Mouse (Mus musculus) heart, postnatal 14 days (tissue): ENCODE results near the gene Spock2. TPM values are rescaled to one million over a fixed set of nuclear protein-coding genes. Genes with fewer than 3 reads are reported as not detected.
A peak's percentile ranks its signal among the peaks of the same experiment; 100 is the strongest.
"Not testable (repeated sequence)": the region's sequence is repeated elsewhere in the genome, so short reads cannot be mapped to it uniquely, and the experiment has no call there.

Experiments used
- DNase-seq, 2 experiments: peaks; one replicate each; pipeline ENCODE4 v3.0.0; 2021 to 2022
- intact Hi-C: fragments of 180-260 bp; cut with DNase I; formaldehyde crosslinking; loops from one replicate; pipeline ENCODE4 v1.15.1; 2025
- total RNA-seq, 2 experiments: library from RNA; stranded (reverse); gene quantifications; 2 replicates each; pipeline ENCODE4 v1.2.3; 2021

The Spock2 gene
- total RNA-seq, 2 experiments from 2014 or later, result 11.5 to 18.0 TPM

- DNase-seq, result peak; percentile 51 to 53
- intact Hi-C loops, result no loop called here
Observed at GRCm38 (mm10) chr10:60106531-60107186, 640 bp downstream of the Spock2 start.

DNA sequence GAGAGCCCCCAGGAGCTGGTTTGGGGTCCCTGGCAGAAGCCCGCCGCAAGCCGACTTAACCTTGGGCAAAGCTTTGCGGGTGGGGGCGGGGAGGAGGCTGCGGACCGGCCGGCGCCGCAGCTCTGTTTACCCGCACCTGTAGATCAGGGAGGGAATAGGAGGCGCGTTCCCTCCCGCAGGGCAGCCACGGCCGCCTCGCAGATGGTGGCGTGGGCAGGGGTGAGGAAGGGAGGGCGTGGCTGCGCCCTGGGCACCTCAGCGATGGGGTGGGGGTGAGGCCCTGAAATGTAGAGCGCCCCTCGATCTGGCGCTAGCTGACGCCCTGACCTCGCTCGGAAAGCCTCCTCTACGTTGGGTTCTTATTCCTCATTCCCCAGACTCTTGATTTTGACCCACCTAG, 1.4 kb downstream of the Spock2 start:
- peak; percentile 14 to 17 for DNase-seq
- intact Hi-C loops, result no loop called here

DNA sequence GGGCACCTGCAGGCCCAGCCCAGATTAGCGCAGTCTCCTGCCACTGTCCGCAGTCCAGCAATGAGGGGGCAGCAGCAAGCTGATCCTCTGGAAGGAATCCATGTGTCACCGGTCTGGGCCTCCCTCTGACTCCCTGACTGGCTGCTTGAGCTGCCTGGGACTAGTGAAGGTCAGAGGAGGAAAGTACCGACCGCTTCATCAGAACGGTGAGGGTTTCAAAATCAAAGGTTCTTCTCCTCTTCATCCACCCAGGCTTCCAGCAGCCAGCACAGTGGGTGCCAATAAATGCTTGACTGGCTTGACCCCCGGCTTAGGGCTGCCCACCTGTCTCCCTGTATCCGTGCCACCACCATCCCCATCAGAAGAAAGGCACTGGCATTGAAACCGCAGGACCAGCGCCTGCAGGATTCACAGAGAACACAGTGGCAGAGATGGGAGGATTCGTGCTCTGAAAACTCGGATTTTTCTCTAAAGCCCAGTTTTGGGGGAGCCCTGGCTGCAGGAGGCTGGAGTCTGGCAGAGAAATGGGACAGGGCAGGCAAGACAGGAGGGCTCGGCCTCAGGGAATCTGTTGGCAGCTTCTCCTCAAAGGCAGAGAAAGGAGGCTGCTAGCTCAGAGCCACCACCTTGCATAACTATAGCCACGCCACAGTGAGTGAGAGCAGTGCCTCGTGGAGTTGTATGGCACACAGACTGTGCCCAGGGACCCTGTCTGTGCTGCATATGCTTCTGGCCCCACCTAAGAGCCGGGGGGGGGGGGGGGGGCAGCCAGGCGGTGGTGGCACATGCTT, 2.5 kb downstream of the Spock2 start:
- intact Hi-C loops, result no loop called here

GRCm38 (mm10) chr10:60109336-60109735, 3.3 kb downstream of the Spock2 start:
- intact Hi-C loops, result no loop called here
- DNase-seq, result no peak

More for the DNA sequence above, 2.5 kb downstream of the Spock2 start:
- DNase-seq, result no peak

DNA sequence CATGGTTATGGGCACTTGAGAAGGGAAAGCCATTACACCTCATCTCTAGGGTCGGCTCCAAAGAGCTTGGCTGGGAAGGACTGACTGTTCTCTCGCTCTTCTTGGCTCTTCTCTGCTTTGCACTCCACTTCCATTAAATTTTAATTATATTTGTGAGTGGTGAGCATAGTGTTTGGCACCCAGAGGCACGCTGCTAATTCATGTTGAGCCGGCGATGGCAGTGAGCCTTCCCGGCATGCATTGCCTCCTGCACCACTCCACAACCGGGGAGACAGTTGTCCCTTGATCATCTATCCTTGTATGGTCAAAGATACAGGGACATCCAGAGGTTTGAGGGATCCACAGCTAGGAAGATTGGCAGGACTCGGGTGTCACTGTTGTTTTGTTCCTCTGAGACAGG, 4.0 kb downstream of the Spock2 start:
- intact Hi-C loops, result no loop called here
- DNase-seq, result no peak

DNA sequence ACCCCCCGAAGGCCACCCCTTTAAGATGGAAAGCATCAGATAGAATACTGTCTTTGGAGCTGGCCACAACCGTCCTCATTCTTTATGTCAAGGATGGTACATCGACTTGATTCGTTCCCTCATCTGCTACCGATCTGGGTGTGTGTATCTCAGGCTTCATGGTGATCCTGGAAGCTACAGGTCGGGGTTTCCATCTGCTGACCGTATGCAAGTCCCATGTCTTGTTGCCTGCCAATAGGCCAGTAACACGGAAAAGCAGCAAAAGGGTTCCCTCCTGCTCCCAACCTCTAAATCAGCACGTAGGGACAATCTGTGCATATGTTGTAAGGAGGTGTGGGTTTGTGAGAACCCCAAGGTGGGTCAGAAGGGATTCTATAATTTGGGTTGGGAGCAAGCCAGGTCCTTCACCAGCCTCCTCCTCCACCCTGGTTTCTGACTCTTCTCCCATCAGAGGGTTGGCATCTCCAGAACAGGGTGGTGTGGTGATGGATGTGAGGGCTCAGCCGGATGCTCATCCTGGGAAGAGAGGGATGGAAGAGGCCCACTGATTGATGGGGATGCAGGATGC, 5.0 kb downstream of the Spock2 start:
- intact Hi-C loops, result no loop called here
- no peak for DNase-seq

DNA sequence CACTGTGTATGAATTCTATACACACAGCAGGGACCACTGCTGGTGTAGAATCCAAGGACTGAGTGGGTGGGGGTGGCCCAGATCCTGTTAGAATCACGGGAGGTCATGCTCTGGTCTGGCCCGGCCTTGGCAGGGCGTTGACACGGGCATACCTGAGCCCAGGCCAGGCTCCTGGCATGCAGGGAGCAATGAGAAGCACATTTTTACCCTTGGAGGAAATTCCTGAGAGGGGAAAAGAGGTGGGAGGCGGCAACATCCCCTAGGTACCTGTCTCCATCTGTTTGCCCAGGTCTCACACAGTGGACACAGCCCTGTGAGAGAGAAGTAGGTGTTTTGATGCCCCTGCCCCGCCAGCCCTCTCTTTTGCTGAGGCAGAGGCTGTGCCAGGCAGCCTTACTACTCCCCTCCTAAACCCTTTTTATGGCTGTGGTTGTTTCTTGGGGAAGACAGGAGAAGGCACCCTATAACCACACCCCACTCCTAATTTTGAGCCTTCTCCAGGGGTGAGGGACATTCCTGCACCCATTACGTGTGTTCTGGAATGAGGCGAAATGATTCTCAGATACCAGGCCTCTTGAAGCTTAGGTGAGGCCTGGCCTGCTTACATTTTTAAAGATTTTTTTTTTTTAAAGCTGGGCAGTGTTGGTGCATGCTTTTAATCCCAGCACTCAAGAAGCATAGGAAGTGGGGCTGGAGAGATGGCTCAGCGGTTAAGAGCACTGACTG, 8.1 kb downstream of the Spock2 start:
- intact Hi-C loops, result no loop called here
- no peak for DNase-seq

DNA sequence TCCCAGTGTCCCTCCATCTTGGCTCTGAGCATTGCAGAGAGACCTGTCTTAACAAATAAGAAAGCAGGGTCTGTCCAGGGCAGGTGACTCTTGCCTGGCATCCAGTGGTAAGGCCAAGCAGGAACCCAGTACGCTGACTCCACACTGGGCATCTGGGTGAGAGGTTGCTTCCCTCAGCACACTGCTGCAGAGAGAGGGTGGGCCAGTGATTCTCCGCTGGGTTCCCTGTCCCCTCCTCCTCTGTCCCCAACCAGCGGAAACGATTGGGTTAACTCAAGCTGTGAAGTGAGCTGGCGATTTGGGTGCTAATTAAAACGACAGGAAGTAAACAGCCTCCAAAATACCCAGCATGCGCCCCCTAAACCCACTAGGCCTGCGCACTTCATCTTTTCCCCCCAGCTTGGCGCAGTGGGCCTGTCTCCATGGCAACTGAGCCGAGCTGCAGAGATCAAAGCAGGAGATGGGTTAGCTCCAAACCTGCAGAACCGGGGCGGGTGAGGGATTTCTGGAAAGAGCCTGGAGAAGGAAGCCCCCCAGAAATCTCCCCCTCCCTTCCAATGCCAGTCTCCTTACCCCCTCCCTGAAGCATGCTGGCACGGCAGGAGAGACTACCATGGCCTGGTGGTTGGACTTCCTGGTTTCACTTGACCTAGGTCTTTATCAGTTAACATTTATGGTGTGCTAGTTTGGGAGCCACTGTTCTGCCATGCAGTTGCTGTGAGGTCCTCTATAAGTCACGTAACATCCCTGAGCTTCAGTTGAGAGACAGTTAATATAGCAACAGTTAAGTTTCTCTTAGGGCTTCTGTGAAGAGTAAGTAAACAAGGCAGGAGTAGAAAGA, 9.5 kb downstream of the Spock2 start:
- DNase-seq, result no peak
- intact Hi-C loops, result no loop called here

DNA sequence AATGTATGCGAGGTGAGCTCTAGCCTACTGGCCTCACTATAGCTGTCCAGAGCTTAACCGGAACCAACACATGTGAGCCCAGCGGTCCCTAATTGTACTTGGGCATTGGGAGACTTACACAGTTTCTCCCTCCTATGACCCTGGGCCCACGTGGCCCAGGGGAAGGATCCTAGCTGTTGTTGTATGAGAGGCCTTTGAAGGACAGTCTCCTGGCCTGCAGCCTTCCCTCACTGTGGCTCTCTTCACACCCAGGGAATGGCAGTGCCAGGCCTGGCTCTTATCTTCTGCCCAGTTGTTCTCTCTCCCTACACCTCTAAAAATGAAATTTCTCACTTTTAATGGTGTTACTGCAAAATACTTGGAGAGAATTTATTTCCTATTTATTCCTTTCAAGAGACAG, 11.0 kb downstream of the Spock2 start:
- intact Hi-C loops, result no loop called here
- DNase-seq, result no peak

DNA sequence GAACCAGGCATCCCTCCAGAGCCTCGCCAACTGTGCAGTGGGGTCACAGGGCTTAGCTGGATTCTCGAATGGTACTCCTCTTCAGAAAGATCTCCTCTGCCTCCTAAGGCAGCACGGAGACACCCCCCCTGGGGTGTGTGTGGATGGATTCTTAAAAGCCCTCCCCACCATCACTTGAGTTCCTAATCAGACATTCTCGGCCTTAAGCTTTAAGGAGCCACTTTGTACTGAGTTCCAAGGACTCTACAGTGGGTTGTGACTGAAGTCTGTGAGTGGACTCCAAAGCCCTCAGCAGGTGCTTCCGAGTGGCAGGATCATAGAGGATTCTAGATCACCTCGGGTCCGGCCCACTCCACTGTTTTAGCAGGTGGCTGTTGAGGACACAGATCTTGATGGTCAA, 12.4 kb downstream of the Spock2 start:
- DNase-seq, result no peak
- intact Hi-C loops, result no loop called here

DNA sequence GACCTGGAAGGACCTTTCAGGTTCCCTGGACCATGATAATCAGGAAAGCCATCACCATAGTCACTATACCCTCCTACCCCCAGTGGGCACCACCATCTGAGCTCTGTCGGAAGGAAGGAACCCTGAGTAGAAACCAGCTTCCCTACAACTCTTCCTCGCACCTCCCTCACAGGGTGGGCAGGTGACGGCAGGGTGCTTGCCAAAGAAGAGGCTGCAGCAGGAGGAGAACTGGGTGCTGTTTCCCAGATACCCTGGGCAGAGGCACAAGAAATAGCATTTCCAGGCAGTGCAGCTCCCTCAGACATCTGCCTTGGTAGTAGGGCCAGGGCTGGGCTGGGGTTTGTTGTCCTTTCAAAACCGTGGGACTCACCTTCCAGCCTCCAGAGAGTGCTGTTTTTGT, 14.6 kb downstream of the Spock2 start:
- intact Hi-C loops, result no loop called here

DNA sequence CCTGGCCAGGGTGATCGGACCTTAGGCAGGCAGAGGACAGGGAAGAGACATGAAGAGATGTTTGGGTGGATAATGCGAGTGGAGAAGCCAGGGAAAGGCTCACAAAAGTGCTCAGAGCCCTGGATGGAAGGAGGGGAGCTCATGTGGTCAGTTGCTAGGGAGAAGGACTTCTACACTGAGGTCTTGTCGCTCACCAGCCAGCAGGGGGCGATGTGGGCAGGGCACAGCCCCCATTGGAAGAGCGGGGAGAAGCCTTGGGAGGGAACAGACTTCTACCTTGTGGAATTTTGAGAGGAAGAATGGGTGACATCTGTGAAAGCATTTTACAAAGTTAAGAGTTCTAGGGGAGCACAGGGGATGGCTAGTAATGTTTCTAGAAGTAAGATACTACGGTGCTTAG, 18.1 kb downstream of the Spock2 start:
- DNase-seq, result peak; percentile 35 to 37
- intact Hi-C loops, result no loop called here

More for the DNA sequence above, 14.6 kb downstream of the Spock2 start:
- no peak for DNase-seq

GRCm38 (mm10) chr10:60125529-60126327, 19.7 kb downstream of the Spock2 start:
- intact Hi-C loops, result no loop called here
- no peak for DNase-seq

DNA sequence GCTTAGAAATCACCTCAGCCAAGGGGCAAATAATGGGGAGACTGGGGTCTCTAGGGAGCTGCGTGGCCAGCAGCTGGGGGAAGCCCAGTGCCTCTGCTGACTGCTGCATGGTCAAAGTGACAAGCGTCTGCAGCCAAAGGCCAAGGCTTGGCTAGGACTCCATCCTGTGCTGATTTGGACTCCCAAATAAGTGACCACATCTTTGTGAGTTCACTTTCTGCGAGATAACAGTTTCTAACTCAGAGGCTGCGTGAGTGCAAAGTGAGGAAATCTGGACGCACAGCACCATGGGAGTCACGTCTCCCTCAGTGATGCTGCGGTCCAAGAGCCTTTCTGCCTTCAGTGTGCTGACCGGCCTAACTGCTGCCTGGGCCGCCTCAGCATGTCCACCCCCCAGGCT, 22.3 kb downstream of the Spock2 start:
- peak; percentile 22 to 26 for DNase-seq
- intact Hi-C loops, result no loop called here

- no peak for DNase-seq
- intact Hi-C loops, result no loop called here
Observed at GRCm38 (mm10) chr10:60130504-60130903, 24.5 kb downstream of the Spock2 start.

DNA sequence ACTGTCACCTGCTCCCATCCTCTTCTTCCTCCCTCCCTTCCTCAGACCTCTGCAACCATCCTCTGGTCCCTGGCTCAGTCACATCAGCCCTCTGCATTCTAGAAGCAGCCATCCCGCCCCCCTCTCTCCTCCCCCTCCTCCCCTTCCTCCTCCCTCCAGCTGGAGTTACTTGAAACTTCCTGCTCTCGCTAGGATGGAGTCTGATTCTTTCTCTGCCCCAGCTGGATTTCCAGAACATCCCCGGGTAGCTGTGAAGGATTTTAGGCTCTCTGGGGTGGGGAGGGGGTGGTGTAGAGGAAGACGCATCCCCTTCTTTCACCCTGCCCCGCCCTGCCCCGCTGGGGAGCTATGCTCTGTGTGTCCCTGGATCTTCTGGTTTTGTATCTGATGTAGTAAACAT, 27.5 kb downstream of the Spock2 start:
- intact Hi-C loops, result no loop called here
- no peak for DNase-seq

GRCm38 (mm10) chr10:60134201-60134600, 28.2 kb downstream of the Spock2 start:
- DNase-seq, result no peak
- intact Hi-C loops, result no loop called here

DNA sequence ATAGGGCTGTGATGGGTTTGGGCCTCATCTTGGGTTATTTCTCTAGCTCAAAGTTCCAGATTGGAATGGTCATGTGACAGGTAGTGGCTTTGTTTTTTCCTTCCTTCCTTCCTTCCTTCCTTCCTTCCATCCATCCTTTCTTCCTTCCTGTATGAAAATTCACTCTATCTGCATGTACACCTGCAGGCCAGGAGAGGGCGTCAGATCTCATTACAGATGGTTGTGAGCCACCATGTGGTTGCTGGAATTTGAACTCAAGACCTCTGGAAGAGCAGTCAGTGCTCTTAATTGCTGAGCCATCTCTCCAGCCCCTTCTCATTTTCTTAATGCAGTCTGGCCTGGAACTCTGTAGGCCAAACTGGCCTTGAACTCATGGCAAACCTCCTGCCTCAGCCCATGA, 30.0 kb downstream of the Spock2 start:
- DNase-seq, intact Hi-C loops: not testable (repeated sequence)

DNA sequence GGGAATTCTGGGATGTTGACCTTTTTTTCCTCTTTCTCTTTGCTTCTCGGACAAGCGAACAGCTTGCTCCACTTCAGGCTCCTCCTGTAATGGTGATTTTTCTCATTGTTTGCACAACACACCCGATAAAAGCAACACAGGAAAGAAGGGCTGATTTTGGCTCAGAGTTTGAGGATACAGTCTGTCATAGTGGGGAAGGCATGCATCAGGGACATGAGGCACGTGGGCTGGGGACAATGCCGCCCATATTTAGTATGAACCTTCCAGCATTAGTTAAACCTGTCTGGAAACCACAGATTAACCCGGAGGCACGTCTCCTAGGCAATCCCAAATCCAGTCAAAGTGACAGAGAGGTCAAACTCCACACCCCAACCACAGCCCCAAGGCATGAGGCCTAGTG, 30.9 kb downstream of the Spock2 start:
- intact Hi-C loops, result no loop called here
- no peak for DNase-seq
